Mouse (Mus musculus) myocyte (in vitro differentiated cells): ENCODE measurements around the gene Hnf4a.

ENCODE experiments used
- CEBPB ChIP-seq: IDR thresholded peaks from 2 replicates; pipeline ENCODE4 v1.6.1; 2011; ENCODE audit warnings: mild to moderate bottlenecking, moderate library complexity; ENCODE audit not compliant: poor library complexity, insufficient read depth, severe bottlenecking
- MAX ChIP-seq: IDR thresholded peaks from one replicate; pipeline ENCODE4 v1.6.1; 2011; ENCODE audit warnings: low read depth, mild to moderate bottlenecking, control low read depth
- MYOD1 ChIP-seq, 3 experiments: IDR thresholded peaks; one replicate each; pipeline ENCODE4 v1.6.1; 2011; ENCODE audit warnings: control low read depth in 2 of 3, low read depth in 2 of 3, mild to moderate bottlenecking in 2 of 3, moderate library complexity in 1 of 3; ENCODE audit not compliant: insufficient read length in 2 of 3, control insufficient read depth in 1 of 3
- MYOG ChIP-seq, 3 experiments: IDR thresholded peaks; one replicate each; pipeline ENCODE4 v1.6.1; 2011; ENCODE audit warnings: control low read depth in 2 of 3, low read depth in 2 of 3, mild to moderate bottlenecking in 2 of 3; ENCODE audit not compliant: insufficient read length in 2 of 3, control insufficient read depth in 1 of 3, insufficient read depth in 1 of 3
- POLR2A ChIP-seq: IDR thresholded peaks from one replicate; pipeline ENCODE4 v1.6.1; 2011; ENCODE audit warnings: low read depth, mild to moderate bottlenecking, control low read depth, moderate library complexity; ENCODE audit not compliant: insufficient read length
- POLR2AphosphoS2 ChIP-seq: IDR thresholded peaks from one replicate; pipeline ENCODE4 v1.6.1; 2011; ENCODE audit warnings: low read depth, control low read depth; ENCODE audit not compliant: insufficient read length
- TCF12 ChIP-seq: IDR thresholded peaks from one replicate; pipeline ENCODE4 v1.6.1; 2011; ENCODE audit warnings: mild to moderate bottlenecking, control low read depth; ENCODE audit not compliant: poor library complexity, insufficient read depth, severe bottlenecking
- TCF3 ChIP-seq: IDR thresholded peaks from one replicate; pipeline ENCODE4 v1.6.1; 2011; ENCODE audit warnings: low read depth, control low read depth; ENCODE audit not compliant: insufficient read length
- USF1 ChIP-seq: IDR thresholded peaks from one replicate; pipeline ENCODE4 v1.6.1; 2011; ENCODE audit warnings: low read depth, mild to moderate bottlenecking, control low read depth, moderate library complexity

GRCm38 (mm10) chr2:163596873-163597155, 90.2 kb downstream of the Hnf4a start:
- TF ChIP-seq MYOG (IDR thresholded peaks at IDR 0.05; ENCODE audit: control insufficient read depth in 1 of 3, insufficient read depth in 1 of 3, insufficient read length in 2 of 3, low read depth in 2 of 3), result no peak
- TF ChIP-seq POLR2A, result no peak
- TF ChIP-seq POLR2AphosphoS2, result no peak
- no peak for TF ChIP-seq TCF12
- no peak for TF ChIP-seq TCF3
- TF ChIP-seq MYOD1 (IDR thresholded peaks at IDR 0.05; ENCODE audit: control insufficient read depth in 1 of 3, insufficient read length in 2 of 3, low read depth in 2 of 3), result no peak
- no peak for TF ChIP-seq CEBPB
- no peak for TF ChIP-seq MAX
- TF ChIP-seq USF1, result no peak
